Mouse (Mus musculus) T-helper 1 cell (primary cell): ENCODE results near the gene Clic3.

Experiments used
- in situ Hi-C: fragments of 300-600 bp; cut with MboI, MseI; formaldehyde crosslinking; loops from one replicate; pipeline ENCODE4 v1.15.1; 2025; ENCODE audit warnings: high pct_unique_total_duplicates

Gene Clic3

DNA sequence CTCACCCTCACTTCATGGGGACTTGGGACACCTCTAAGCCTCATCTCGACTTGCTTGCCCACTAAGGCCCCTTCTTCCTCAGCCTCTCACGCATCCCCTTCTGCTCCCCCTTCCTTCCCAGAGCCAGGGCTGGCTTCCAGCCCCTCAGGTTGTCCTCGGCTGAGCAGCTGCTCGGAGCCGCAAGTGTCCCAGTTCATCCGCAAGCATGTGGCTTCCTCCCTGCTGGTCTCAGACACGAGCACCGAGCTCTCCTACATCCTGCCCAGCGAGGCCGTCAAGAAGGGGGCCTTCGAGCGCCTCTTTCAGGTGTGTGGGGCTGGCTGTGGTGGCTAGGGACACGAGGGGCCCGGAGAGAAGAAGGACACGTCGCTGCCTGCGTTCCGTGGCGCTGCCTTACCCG, 15.6 kb upstream of the Clic3 start:
- in situ Hi-C loops = no loop called here

DNA sequence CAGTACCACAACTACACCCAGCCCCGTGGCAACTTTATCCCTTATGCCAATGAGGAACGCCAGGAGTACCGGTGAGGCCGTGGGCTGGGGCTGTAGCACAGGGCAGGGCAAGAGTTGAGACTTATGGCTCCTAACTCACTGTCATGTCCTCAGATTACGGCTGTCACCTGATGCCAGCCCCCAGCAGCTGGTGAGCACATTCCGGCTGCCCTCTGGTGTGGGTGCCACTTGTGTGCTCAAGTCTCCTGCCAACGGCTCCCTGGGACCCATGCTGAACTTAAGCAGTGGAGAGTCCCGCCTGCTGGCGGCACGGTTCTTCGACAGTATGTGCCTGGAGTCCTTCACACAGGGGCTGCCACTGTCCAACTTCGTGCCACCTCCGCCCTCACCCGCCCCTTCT, 14.0 kb upstream of the Clic3 start:
- in situ Hi-C loops = no loop called here

GRCm38 (mm10) chr2:25450853-25451647, 5.6 kb upstream of the Clic3 start:
- in situ Hi-C loops = no loop called here

DNA sequence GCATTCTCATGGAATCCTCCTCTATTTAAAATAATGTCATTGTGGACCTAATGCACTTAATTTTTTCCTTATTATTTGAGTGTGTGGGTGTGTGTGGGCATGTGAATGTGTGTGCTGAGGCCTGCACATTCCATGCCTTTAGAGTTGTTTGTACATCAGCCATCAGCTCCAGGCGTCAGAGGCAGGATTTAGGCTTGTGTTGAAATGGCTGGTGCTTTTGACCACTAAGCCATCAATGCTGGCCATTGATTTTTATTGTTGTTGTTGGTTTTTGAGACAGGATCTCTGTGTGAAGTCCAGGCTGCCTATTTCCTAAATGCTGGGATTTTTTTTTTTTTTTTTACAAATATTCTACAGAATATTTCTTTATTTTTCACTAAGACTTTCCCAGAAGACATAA, 3.7 kb upstream of the Clic3 start:
- in situ Hi-C loops = no loop called here

DNA sequence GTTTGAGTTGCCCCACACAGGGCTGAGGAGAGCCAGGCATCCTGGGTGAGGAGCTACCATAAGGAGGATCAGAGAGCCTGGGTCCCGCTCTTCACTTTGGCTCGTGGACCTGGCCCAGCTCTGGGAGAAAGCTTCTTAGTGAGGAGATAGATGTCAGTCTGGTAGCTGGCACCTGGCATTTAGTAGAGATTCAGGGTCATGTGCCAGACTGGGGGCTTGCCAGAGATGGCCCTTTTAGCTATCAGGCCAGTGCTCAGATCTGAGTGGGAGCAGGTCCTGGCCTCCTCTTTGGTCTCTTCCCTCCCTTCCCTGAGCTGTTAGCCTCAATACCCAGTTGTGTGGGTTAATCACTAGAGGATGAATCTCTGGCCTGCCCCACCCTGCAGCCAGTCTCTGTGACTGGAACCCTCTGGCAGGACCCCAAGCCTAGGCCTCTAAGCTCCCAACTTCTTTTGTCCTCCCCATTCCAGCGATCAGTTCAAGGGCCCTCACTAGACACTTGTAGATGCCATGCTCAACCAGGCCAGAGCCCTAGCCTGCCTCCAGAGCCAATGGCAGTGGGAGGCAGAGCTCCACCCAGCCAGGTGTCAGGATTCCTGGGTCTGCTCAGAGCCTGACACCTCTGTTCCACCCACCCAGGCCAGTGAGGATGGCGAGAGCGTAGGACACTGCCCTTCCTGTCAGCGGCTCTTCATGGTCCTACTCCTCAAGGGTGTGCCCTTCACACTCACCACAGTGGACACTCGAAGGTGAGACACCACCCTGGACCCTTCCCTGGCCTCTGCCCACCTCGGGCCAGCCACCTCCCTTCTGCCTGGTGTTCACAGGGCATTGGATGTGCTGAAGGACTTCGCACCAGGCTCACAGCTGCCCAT, 621 bp downstream of the Clic3 start:
- in situ Hi-C loops = no loop called here

DNA sequence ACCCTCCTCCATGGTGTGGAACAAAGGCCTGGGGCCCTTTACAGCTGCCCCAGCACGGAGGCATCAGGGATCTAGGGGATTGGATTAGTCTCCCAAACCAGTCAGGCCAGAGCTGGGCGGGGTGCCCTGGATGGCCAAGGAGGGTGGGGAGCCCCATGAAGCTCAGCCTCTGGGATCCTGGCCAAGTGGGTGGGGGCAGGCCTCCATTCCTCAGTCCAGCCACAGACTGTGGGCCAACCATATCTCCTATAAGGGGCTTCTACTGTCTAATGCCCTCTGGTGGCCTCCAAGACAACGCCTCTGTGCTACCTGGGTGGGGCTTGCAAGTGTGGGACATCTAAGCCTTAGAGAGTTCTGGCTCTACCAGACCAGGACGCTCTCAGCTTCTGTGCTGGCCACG, 2.3 kb downstream of the Clic3 start:
- in situ Hi-C loops = no loop called here

DNA sequence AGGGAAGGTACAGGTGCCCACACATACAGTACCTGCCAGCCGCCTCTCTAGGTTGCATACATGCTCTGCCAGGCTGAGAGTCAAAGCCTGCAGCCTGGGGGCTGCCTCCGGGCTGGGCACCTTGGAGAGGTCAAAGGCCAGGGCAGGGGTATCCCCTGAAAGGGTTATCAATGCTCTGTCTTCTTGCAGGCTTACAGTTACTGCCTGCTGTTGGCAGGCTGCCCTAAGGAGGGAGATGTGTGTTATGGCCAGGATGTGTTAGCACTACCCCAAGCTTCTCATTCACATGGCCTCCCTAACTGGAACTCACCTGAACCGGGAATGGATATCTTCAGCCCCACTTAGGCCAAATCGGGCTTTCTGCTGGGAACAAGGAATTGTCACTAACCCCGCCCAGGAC, 3.5 kb downstream of the Clic3 start:
- in situ Hi-C loops = no loop called here

DNA sequence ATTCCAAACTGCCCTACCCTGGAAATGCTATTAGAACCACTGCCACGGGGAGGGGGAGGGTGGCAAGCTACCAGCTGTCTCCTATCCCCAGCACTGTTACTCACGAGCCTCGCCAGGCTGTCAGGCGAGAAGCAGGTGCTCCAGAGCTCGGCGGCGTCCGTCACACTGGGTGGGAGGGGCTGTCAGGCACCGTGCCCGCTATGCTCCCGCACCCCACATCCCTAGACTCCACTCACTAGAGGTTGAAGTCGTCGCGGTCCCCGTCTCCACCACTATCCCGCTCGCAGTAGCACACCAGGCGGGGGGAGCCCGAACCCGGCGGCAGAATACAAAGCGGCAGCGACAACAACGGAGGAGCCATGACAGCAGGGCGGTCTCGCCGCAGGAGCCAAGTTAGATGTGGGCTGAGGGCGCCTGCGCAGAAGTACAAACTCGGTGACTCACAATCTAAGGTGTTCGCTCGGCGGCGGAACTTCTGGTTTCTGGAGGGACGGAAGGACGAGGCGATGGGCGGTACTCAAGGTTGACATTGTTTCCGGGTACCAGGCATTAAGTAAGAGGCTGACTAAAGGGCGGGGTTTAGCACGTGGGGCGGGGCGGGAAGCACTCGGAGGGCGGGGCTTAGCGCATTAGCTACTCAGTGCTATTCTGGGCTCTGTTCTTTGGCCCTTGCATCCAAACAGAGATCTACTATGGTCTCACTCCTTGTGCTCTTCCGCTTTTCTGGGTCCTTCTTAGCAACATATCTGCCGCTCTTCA, 4.1 kb downstream of the Clic3 start, which contains the start of gene Paxx:
Gene Paxx, minus strand, starts transcription at position 544 of the 759 bp plus-strand sequence.
- in situ Hi-C loops = no loop called here

- in situ Hi-C loops = no loop called here
Measured at GRCm38 (mm10) chr2:25461407-25461806, 4.8 kb downstream of the Clic3 start.

- in situ Hi-C loops = no loop called here
Measured at GRCm38 (mm10) chr2:25463630-25464029, 7.0 kb downstream of the Clic3 start.

DNA sequence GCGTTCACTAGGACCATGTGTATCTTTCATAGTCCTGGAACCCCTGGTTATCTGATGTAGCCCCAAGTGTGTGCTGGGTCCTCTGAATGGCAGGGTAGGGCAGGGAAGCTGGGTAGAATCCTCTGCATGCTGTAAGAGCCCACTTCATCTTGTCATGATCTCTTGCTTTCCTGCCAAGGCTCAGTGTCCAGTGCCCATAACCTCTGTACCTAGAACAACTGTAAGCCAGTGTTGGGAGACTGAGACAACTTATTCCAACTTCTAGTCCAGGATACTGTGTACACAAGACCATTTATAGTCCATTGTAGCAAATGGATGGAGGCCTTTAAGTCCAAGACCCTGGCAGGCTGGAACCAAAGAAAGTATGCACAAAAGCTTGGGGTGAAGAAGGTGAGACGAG, 8.6 kb downstream of the Clic3 start:
- in situ Hi-C loops = no loop called here

GRCm38 (mm10) chr2:25465816-25466635, 9.4 kb downstream of the Clic3 start:
- in situ Hi-C loops = no loop called here

DNA sequence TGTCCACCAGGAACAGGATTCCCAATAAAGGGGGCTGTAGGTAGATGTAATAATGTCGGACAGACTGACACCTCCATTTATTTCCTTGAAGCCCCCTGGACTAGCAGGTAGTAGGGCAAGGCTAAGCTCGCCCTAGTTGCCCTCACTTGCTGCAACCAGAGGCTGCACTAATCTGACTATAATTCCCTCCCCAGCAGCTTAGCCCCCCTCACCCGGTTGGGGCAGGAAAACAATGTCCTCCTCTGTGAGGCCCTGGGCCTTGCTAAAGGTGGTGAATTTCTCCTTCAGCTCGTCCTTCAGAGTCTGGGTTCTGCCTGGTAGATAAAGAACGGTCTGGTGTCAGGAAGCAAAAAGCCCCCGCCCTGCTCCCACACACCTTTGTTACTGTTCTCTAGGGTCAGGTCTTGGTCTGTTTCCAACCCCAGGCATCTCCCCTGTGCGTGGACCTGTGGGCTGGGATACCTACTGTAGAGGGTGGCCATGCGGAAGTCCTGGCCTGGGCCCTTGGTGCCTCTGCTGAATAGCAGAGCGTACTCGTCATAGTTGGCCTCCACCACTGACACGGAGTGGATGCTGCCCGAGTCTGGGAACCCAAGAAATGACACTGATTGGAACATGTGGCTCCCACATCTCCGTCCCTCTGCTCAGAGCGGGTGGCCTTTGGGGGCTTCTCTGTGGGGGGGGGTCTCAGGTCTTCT, 11.1 kb downstream of the Clic3 start:
- in situ Hi-C loops = no loop called here

DNA sequence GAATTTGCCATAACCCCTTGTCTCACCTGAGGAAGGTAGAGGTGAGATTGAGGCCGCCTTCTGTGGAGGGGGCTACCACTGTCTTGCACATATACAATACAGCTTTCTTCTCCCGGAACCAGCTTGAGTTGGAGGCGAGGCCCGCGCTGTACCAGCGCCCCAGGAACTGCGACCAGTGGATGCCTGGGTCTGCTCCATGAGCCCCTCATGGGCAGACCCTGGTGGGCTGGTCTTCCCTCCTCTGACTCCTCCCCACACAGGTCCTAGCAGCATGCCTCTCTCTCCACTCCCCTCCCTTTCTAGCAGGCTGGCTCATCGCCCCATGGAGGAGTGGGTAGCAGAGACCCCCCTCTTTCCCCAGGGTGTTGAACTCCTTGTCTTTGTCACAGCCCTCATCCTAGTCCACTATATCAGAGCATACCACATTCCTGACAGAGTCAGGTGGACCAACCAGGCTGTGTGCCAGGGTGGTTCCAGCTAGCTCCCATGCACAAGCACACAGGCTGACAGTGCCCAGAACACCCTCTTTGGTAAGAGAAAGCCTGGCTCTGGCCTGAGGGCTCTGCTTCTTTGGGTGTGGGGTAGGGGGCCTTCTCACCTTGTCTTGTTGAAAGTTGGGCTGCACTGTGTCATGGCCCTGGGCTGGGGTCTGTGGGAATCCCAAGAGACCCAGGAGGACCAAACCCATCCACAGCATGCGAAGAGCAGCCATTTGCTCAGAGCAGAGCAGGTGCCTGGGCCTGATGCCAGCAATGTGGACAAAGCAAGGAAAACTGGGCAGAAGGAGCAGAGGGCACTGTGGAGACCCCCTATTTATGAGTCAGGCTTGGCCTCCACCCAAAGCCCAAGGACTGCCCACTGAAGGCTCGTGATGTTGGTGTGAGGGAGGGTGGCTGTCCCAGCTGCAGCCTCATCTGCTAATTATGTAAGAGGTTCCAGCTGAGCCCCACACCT, 12.6 kb downstream of the Clic3 start:
- in situ Hi-C loops = no loop called here

GRCm38 (mm10) chr2:25469969-25470368, 13.3 kb downstream of the Clic3 start, which contains the start of gene Ptgds:
TSS of gene Ptgds (minus strand) at chr2:25470046.
- in situ Hi-C loops = no loop called here

- in situ Hi-C loops = no loop called here
Measured at GRCm38 (mm10) chr2:25472550-25472949, 15.9 kb downstream of the Clic3 start.

- in situ Hi-C loops = loop anchor here (5.0 kb wide), 1 partner anchor 45 kb away; no protein-coding TSS in a partner anchor
Measured at GRCm38 (mm10) chr2:25477541-25477940, 20.9 kb downstream of the Clic3 start.

- in situ Hi-C loops = loop anchor here (5.0 kb wide), 1 partner anchor 46 kb away; no protein-coding TSS in a partner anchor
Measured at GRCm38 (mm10) chr2:25477967-25478675, 21.5 kb downstream of the Clic3 start.
